Mouse (Mus musculus): ENCODE data around the gene Tomm20. TPM values are rescaled to one million over a fixed set of nuclear protein-coding genes. Genes with fewer than 3 reads are reported as not detected.

Gene Tomm20
- total and polyA plus RNA-seq, 3 experiments, result 70.1 to 195 (median 96.2) TPM

GRCm38 (mm10) chr8:126970579-126971313, 25.1 kb upstream of the Tomm20 start, which contains the start of gene Rbm34:
Gene Rbm34 (minus strand): TSS chr8:126971071.
- Histone ChIP-seq H3K27me3 (ENCODE audit: control insufficient read depth, insufficient read depth, low read length) (no peaks in the 10 kb centered on the region), H3K27ac (peak within 1 kb of the TSS; percentile 70), H3K36me3 (ENCODE audit: control insufficient read depth, insufficient read depth, low read length) (no peaks in the 10 kb centered on the region), H3K4me1 (ENCODE audit: control insufficient read depth, insufficient read depth, low read length) (peaks cover 2% of the 10 kb centered on the region), H3K9ac (ENCODE audit: low read depth, low read length) (peak within 1 kb of the TSS; percentile 87), H3K4me3 (peak within 1 kb of the TSS; percentile 78), H3K79me2 (replicated peaks; ENCODE audit: control insufficient read depth, insufficient read depth, low read length) (no peaks in the 10 kb centered on the region)
- peak; percentile 92 to 94 for DNase-seq
- WGBS, result under 1% methylated on average over 49 of the region's 50 CpGs
- intact Hi-C loops (cut with DNase I), result loop anchor here (1.0 kb wide), 1 partner anchor 25 kb away; the partner anchor contains the start of gene Tomm20
- peak; percentile 83 for TF ChIP-seq POLR2A (IDR thresholded peaks at IDR 0.05; ENCODE audit: insufficient read depth, low read depth, low read length)
- no peak for TF ChIP-seq CTCF (IDR thresholded peaks at IDR 0.05)
- TF ChIP-seq EP300 (IDR thresholded peaks at IDR 0.05; ENCODE audit: insufficient read depth, low read depth, low read length), result peak; percentile 90

- Histone ChIP-seq H3K9ac (ENCODE audit: low read depth, low read length) (no peak overlapping the region), H3K79me2 (replicated peaks; ENCODE audit: control insufficient read depth, insufficient read depth, low read length) (no peaks in the 10 kb centered on the region), H3K27me3 (ENCODE audit: control insufficient read depth, insufficient read depth, low read length) (no peaks in the 10 kb centered on the region), H3K36me3 (ENCODE audit: control insufficient read depth, insufficient read depth, low read length) (no peaks in the 10 kb centered on the region), H3K27ac (no peak overlapping the region), H3K4me1 (ENCODE audit: control insufficient read depth, insufficient read depth, low read length) (peaks cover 2% of the 10 kb centered on the region), H3K4me3 (no peak overlapping the region)
- TF ChIP-seq POLR2A (IDR thresholded peaks at IDR 0.05; ENCODE audit: insufficient read depth, low read depth, low read length) (no peak), CTCF (IDR thresholded peaks at IDR 0.05) (no peak), EP300 (IDR thresholded peaks at IDR 0.05; ENCODE audit: insufficient read depth, low read depth, low read length) (no peak)
- no peak for DNase-seq
- intact Hi-C loops (cut with DNase I), result no loop called here
- WGBS, result 88% methylated on average over 1 of the region's 1 CpGs
Measured at GRCm38 (mm10) chr8:126969546-126969945, 23.9 kb upstream of the Tomm20 start.

GRCm38 (mm10) chr8:126968107-126968506, 22.5 kb upstream of the Tomm20 start:
- 93% methylated on average over 6 of the region's 6 CpGs for WGBS

GRCm38 (mm10) chr8:126965246-126965645, 19.6 kb upstream of the Tomm20 start:
- Histone ChIP-seq H3K27ac (no peak overlapping the region), H3K9ac (ENCODE audit: low read depth, low read length) (no peak overlapping the region), H3K79me2 (replicated peaks; ENCODE audit: control insufficient read depth, insufficient read depth, low read length) (no peaks in the 10 kb centered on the region), H3K27me3 (ENCODE audit: control insufficient read depth, insufficient read depth, low read length) (no peaks in the 10 kb centered on the region), H3K36me3 (ENCODE audit: control insufficient read depth, insufficient read depth, low read length) (no peaks in the 10 kb centered on the region), H3K4me3 (no peak overlapping the region), H3K4me1 (ENCODE audit: control insufficient read depth, insufficient read depth, low read length) (peaks cover 2% of the 10 kb centered on the region)
- no peak for TF ChIP-seq EP300 (IDR thresholded peaks at IDR 0.05; ENCODE audit: insufficient read depth, low read depth, low read length)
- no peak for TF ChIP-seq POLR2A (IDR thresholded peaks at IDR 0.05; ENCODE audit: insufficient read depth, low read depth, low read length)
- no peak for TF ChIP-seq CTCF (IDR thresholded peaks at IDR 0.05)
- WGBS, result 77% methylated on average over 6 of the region's 6 CpGs
- intact Hi-C loops (cut with DNase I), result no loop called here
- DNase-seq, result no peak

More at GRCm38 (mm10) chr8:126968107-126968506, 22.5 kb upstream of the Tomm20 start:
- Histone ChIP-seq H3K79me2 (replicated peaks; ENCODE audit: control insufficient read depth, insufficient read depth, low read length) (no peaks in the 10 kb centered on the region), H3K9ac (ENCODE audit: low read depth, low read length) (no peak overlapping the region), H3K4me1 (ENCODE audit: control insufficient read depth, insufficient read depth, low read length) (peaks cover 2% of the 10 kb centered on the region), H3K27ac (no peak overlapping the region), H3K4me3 (no peak overlapping the region), H3K27me3 (ENCODE audit: control insufficient read depth, insufficient read depth, low read length) (no peaks in the 10 kb centered on the region), H3K36me3 (ENCODE audit: control insufficient read depth, insufficient read depth, low read length) (no peaks in the 10 kb centered on the region)
- no peak for TF ChIP-seq CTCF (IDR thresholded peaks at IDR 0.05)
- no peak for TF ChIP-seq POLR2A (IDR thresholded peaks at IDR 0.05; ENCODE audit: insufficient read depth, low read depth, low read length)
- no peak for TF ChIP-seq EP300 (IDR thresholded peaks at IDR 0.05; ENCODE audit: insufficient read depth, low read depth, low read length)
- intact Hi-C loops (cut with DNase I), result no loop called here
- no peak for DNase-seq

- no peak for DNase-seq
- Histone ChIP-seq H3K4me1 (ENCODE audit: control insufficient read depth, insufficient read depth, low read length) (no peaks in the 10 kb centered on the region), H3K27me3 (ENCODE audit: control insufficient read depth, insufficient read depth, low read length) (no peaks in the 10 kb centered on the region), H3K4me3 (no peak overlapping the region), H3K27ac (no peak overlapping the region), H3K36me3 (ENCODE audit: control insufficient read depth, insufficient read depth, low read length) (no peaks in the 10 kb centered on the region), H3K79me2 (replicated peaks; ENCODE audit: control insufficient read depth, insufficient read depth, low read length) (no peaks in the 10 kb centered on the region), H3K9ac (ENCODE audit: low read depth, low read length) (no peak overlapping the region)
- TF ChIP-seq CTCF (IDR thresholded peaks at IDR 0.05), result no peak
- TF ChIP-seq EP300 (IDR thresholded peaks at IDR 0.05; ENCODE audit: insufficient read depth, low read depth, low read length), result no peak
- no peak for TF ChIP-seq POLR2A (IDR thresholded peaks at IDR 0.05; ENCODE audit: insufficient read depth, low read depth, low read length)
- 95% methylated on average over 1 of the region's 1 CpGs for WGBS
- intact Hi-C loops (cut with DNase I), result no loop called here
Measured at GRCm38 (mm10) chr8:126962871-126963270, 17.2 kb upstream of the Tomm20 start.

- no peak overlapping the region for H3K27ac ChIP-seq
- intact Hi-C loops (cut with DNase I), result no loop called here
- H3K79me2 ChIP-seq (replicated peaks; ENCODE audit: control insufficient read depth, insufficient read depth, low read length), result no peaks in the 10 kb centered on the region
- no peak overlapping the region for H3K4me3 ChIP-seq
- no peaks in the 10 kb centered on the region for H3K27me3 ChIP-seq (ENCODE audit: control insufficient read depth, insufficient read depth, low read length)
- H3K4me1 ChIP-seq (ENCODE audit: control insufficient read depth, insufficient read depth, low read length), result no peaks in the 10 kb centered on the region
- H3K9ac ChIP-seq (ENCODE audit: low read depth, low read length), result no peak overlapping the region
- DNase-seq, result no peak
- H3K36me3 ChIP-seq (ENCODE audit: control insufficient read depth, insufficient read depth, low read length), result no peaks in the 10 kb centered on the region
- 92% methylated on average over 3 of the region's 3 CpGs for WGBS
- TF ChIP-seq POLR2A (IDR thresholded peaks at IDR 0.05; ENCODE audit: insufficient read depth, low read depth, low read length), result no peak
- TF ChIP-seq CTCF (IDR thresholded peaks at IDR 0.05), result no peak
- TF ChIP-seq EP300 (IDR thresholded peaks at IDR 0.05; ENCODE audit: insufficient read depth, low read depth, low read length), result no peak
Measured at GRCm38 (mm10) chr8:126961516-126961915, 15.9 kb upstream of the Tomm20 start.
